Mouse (Mus musculus): ENCODE data around the gene Umad1.

GRCm38 (mm10) chr6:8414020-8414419, 154.9 kb downstream of the Umad1 start:
- TF ChIP-seq CTCF (IDR thresholded peaks at IDR 0.05; ENCODE audit: low read depth) (no peak), EP300 (IDR thresholded peaks at IDR 0.05; ENCODE audit: low read depth) (no peak)
